Mouse (Mus musculus): ENCODE data around the gene Slc4a2.
"Not testable (repeated sequence)": the region's sequence is repeated elsewhere in the genome, so short reads cannot be mapped to it uniquely, and the experiment has no call there.

The Slc4a2 gene

DNA sequence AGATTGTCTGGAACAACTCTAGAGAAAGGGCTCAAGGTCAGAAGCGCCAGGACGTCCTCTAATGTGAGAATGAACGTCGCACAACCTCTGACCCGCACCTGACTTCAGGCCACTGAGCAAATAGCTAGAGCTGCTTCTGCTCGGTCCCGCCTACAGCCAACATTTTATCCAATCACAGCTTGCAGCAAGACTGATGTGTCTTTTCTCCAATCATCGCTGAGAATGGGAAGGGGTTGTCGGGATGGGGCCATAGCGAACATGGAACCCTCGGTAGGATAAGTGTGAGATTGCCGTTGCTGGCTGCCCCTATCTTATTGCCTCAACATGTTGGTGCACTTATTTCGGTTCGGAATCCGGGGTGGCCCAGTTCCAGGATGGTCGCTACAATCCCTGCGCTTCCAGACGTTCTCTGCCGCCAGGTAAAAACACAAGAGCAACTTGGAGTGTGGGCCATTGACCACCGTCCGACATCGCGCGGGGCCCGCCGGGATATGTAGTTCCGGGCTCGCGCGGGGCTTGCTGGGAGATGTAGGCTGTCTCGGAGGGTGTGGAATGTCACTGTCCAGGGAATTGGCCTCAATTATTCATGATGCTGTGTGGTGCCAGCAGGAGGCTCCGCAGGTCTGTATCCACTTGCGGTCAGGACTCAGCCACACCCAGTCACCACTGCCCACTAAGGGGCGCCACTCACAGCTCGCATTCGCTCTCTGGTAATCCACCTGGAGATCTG is 29.3 kb upstream of the Slc4a2 start:
- DNase-seq (ENCODE audit: low read depth, low spot score): peak; percentile 100

GRCm38 (mm10) chr5:24396254-24396653 is 27.4 kb upstream of the Slc4a2 start:
- DNase-seq (ENCODE audit: low read depth, low spot score): not testable (repeated sequence)

DNA sequence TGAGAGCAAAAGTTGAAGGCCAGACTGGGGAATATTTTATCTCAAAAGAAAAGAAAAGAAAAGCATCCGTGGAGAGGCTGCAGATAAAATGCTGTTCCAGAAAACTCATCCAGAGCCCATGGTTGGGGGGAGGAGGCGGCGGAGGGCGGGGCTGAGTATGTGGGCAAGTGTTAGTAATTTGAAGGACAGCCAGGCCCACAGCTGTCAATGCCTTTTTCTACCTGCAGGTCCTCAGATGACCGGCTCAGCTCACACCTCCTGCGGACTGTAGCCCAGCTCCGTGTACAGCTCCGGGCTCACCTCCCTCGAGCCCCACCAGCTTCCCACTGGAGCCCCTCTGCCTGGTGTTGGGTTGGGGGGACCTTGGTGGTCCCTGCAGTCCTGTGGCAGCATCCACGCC is 24.0 kb upstream of the Slc4a2 start:
- no peak for DNase-seq (ENCODE audit: low read depth, low spot score)

DNA sequence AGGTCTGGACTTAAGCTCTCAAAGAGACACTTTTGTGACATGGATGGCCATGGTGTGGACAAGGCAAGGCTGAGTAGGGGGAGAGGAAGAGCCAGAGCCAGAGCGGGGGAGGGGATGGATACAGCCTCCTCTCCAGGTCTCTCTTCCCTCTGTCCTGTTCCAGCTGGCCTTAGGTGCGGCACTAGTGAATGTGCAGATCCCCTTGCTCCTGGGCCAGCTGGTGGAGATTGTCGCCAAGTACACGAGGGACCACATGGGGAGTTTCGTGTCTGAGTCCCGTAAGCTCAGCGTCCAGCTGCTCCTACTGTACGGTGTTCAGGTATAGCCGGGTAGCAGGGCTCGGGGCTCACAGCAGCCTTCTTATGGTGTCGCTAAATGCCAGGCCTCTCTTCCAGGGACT is 23.3 kb upstream of the Slc4a2 start:
- DNase-seq (ENCODE audit: low read depth, low spot score): no peak

DNA sequence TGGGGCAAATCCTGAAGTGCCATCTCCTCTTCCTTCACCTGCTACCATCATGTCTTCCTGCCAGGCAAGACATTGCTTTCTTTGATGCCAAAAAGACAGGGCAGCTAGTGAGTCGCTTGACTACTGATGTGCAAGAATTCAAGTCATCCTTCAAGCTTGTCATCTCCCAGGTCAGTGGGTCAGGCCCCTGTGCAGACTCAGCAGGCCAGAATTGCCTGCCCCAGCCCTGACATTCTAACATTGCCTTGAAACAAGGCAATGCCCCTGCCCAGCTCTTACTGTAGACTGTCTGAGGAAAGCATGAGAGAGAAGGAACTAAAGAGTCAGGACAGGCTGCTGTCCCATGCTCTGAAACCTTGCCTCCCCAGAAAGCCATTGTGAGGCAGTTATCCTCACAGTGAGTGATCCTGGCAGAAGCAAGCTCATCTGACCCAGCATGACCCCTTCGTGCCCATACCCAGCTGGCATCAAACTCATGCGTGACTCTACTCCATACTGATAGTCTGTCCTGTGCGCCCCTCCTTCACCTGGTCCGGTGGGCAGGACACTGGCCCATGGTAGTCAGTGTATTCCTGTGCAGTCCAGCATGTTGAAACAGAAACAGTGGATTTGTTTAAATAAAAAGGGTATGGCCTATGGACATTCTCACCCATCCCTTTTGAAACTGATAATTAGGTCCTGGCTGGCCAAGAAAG is 22.6 kb upstream of the Slc4a2 start:
- no peak for DNase-seq (ENCODE audit: low read depth, low spot score)

DNA sequence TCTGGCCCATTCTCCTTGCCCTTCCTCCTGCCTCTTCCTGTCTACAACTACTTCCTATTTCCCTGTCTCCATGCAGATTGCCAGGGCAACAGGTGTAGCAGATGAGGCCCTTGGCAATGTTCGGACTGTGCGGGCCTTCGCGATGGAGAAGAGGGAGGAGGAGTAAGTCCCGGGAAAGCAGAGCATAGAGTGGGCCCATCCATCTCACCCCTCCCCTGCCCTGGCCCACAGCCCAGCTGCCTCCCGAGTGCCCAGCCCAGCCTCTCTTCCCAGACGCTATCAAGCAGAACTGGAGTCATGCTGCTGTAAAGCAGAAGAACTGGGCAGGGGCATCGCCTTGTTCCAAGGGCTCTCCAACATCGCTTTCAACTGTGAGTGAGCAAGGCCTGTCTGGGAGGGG is 21.7 kb upstream of the Slc4a2 start:
- no peak for DNase-seq (ENCODE audit: low read depth, low spot score)

- no peak for DNase-seq (ENCODE audit: low read depth, low spot score)
These were observed 18.9 kb upstream of the Slc4a2 start for GRCm38 (mm10) chr5:24404594-24405360.

GRCm38 (mm10) chr5:24405389-24405876 is 18.2 kb upstream of the Slc4a2 start:
- no peak for DNase-seq (ENCODE audit: low read depth, low spot score)

DNA sequence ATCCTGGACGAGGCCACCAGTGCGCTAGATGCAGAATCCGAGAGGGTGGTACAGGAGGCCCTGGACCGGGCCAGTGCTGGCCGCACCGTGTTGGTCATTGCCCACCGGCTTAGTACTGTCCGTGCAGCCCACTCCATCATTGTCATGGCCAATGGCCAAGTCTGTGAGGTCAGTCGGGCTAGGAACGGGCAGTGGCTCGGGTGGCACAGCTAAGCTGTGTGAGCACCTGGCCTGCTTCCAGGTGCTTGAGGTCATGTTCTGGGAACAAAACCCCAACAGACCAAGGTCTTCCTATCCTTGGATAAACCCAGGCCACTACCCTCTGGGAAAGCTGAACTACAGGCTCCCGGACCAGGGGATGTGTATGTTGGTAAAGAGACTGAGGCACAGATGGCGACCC is 15.0 kb upstream of the Slc4a2 start:
- no peak for DNase-seq (ENCODE audit: low read depth, low spot score)

- DNase-seq (ENCODE audit: low read depth, low spot score): no peak
These were observed 14.2 kb upstream of the Slc4a2 start for GRCm38 (mm10) chr5:24409466-24409865.

DNA sequence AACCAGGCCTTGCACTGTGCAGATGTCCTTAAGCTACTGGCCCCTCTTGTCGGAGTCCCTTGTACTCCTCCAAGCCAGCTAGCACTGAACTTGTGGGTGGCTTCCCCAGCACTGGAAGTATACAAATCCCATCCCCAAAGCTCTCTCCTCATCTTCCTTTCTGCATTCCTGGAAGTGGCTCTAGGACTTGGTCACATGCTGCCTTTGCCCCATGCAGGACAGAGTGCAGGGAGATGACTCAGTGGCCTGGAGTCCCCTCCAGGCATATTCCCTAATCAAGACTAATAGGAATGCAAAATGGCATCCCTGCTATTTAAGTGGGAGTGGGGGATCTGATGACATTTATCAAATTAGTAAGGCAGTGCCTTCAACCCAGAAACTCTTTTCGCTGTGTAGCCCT is 11.6 kb upstream of the Slc4a2 start:
- DNase-seq (ENCODE audit: low read depth, low spot score): no peak

- DNase-seq (ENCODE audit: low read depth, low spot score): no peak
These were observed 10.5 kb upstream of the Slc4a2 start, which contains the start of gene Asic3 for GRCm38 (mm10) chr5:24413042-24413693. Gene Asic3, plus strand, starts transcription at chr5:24413392.

DNA sequence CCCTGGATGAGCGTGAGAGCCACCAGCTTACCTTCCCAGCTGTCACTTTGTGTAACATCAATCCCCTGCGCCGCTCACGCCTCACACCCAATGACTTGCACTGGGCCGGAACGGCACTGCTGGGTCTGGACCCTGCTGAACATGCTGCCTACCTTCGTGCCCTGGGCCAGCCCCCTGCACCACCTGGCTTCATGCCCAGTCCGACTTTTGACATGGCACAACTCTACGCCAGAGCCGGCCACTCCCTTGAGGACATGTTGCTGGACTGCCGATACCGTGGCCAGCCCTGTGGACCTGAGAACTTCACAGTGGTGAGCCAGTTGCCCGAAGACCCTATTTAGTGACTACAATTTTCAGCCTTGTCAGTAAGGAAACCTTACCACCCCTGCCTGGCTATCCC is 9.7 kb upstream of the Slc4a2 start:
- DNase-seq (ENCODE audit: low read depth, low spot score): no peak

- peak; percentile 92 for DNase-seq (ENCODE audit: low read depth, low spot score)
These were observed 7.4 kb upstream of the Slc4a2 start for GRCm38 (mm10) chr5:24416222-24416736.

GRCm38 (mm10) chr5:24417587-24417986 is 6.0 kb upstream of the Slc4a2 start:
- no peak for DNase-seq (ENCODE audit: low read depth, low spot score)

GRCm38 (mm10) chr5:24420381-24420780 is 3.3 kb upstream of the Slc4a2 start:
- no peak for DNase-seq (ENCODE audit: low read depth, low spot score)

- no peak for DNase-seq (ENCODE audit: low read depth, low spot score)
These were observed 556 bp downstream of the Slc4a2 start for GRCm38 (mm10) chr5:24424004-24424781.

- peak; percentile 78 for DNase-seq (ENCODE audit: low read depth, low spot score)
These were observed 1.3 kb downstream of the Slc4a2 start for GRCm38 (mm10) chr5:24424861-24425411.

DNA sequence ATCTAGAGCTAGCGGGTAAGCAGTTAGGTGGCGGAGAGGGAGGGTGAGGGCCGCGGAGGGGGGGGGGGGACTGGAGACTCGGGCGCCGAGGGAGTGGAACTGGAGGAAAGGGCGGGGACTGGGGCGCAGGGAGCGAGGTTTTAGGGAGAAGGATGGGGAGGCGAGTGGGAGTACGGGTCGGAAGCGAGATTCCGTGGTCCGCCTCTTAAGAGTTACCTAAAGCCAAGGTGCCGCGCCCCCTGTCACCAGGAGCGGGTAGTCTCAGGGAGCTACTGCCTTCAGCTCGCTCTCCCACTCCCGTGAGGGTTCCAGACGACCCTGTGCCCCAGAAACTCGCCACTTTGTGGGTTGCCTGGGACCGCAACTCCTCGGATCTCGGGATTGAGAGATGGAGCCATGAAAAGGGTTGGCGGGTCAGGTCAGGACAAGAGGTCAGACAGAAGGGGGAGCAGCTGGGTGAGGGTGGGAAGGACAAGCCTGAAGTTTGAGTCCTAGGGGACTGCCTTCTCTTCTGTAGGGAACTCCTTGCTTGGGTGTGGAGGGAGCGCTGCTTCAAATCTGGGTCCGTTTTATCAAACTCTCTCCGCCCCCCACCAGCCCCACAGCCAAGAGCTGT is 1.9 kb downstream of the Slc4a2 start:
- DNase-seq (ENCODE audit: low read depth, low spot score): peak; percentile 83

DNA sequence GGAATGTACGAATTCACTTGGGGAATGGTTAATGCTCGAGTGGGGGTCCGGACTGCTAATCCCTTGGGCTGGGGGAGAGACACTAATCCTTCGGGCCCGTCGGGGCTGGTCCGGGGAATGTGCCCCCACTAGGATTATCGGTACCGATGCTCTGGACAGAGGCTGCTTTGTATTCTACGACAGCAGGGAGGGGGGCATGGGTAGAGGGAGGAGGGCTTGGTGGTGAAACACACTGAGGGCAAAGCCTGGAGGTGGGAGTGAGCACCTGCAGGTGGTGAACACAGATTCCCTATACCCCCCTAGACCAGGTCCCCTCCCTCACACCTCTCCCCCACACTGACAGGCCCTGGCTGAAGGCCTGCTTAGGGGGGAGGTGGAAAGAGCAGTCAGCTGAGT is 2.4 kb downstream of the Slc4a2 start:
- no peak for DNase-seq (ENCODE audit: low read depth, low spot score)

Data from R1 (cell line).